1 mouse cellular context compared by ENCODE assay signal in the genomic region with DNA sequence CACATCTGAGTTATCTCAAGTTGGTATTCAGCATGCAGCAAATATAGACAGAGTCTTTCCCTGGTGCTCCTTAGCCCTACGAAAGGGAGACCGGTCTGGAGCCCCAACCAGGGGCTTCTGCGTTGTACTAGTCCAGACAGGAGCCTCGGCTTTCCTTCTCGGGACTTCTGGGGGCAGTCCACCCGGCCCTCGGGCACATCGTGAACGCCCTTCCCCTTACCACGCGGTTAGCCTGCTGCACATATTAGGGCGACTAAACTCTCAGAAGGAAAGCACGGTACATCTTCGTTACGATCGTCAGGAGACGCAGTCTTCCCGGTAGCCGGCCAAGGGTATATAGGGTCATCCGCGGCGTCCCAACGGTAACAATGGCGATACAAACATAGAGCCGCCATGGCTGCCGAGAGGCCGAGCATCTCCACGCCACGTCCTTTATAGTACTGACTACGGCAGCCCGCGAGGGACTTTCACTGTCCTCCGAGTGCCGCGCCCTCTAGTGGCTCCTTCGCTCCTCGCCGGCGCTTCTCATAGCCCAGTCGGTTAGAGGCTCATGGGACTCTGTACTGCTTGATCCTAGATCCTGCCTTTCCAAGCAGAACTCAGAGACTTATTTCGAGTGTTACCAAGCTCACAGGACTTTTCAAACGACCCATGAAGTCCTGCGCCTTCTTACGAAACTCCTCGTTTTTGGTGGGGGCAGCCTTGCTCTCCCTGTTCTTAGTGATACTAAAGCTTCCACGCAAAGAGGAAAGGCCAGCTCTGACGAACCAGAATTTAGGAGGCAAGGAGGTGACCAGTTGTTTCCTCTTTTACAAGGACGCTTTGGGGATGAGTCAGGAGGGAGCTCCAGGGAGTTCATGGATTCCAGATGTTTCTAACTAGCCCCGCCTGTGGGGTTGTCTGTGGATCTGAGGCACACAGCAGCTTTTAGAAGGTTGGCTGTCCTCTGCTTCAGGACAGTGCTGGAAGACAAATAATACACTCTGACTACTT.
A peak's percentile ranks its signal among the peaks of the same experiment; 100 is the strongest.
TF ChIP-seq lines count a peak whose summit lies in the region.

No protein-coding gene starts in this region.

TF ChIP-seq in CH12.LX, 34 proteins besides CTCF, POLR2A, EP300 and RAD21:
- TF ChIP-seq CHD2 (IDR thresholded peaks at IDR 0.05; ENCODE audit: low read length): no peak
- peak; percentile 72 for TF ChIP-seq ELF1 (IDR thresholded peaks at IDR 0.05; ENCODE audit: low read depth, low read length)
- peak; percentile 99 for TF ChIP-seq NELFE (IDR thresholded peaks at IDR 0.05; ENCODE audit: low read depth, low read length)
- peak; percentile 79 for TF ChIP-seq SIN3A (IDR thresholded peaks at IDR 0.05; ENCODE audit: low read length)
- TF ChIP-seq UBTF (IDR thresholded peaks at IDR 0.05; ENCODE audit: low read depth, low read length): no peak
- TF ChIP-seq ETS1 (conservative IDR thresholded peaks at IDR 0.05; ENCODE audit: low read depth, low read length): no peak; the same call in 1 of the 2 replicates
- no peak for TF ChIP-seq MAZ (IDR thresholded peaks at IDR 0.05; ENCODE audit: low read depth, low read length)
- TF ChIP-seq JUN (IDR thresholded peaks at IDR 0.05; ENCODE audit: insufficient read depth, low read depth, low read length): no peak
- TF ChIP-seq JUND (conservative IDR thresholded peaks at IDR 0.05; ENCODE audit: low read depth, low read length): 0 out of 2 replicates have a peak, but pooled peaks have one; percentile 27
- TF ChIP-seq CHD1 (IDR thresholded peaks at IDR 0.05; ENCODE audit: low read depth, low read length): no peak
- TF ChIP-seq HCFC1 (IDR thresholded peaks at IDR 0.05; ENCODE audit: low read depth, low read length): peak; percentile 88
- TF ChIP-seq TBP (conservative IDR thresholded peaks at IDR 0.05; ENCODE audit: low read depth, low read length): peak; percentile 98
- peak; percentile 86 for TF ChIP-seq MAX (IDR thresholded peaks at IDR 0.05; ENCODE audit: low read length)
- peak; percentile 93 for TF ChIP-seq TCF12 (IDR thresholded peaks at IDR 0.05; ENCODE audit: low read depth, low read length)
- no peak for TF ChIP-seq PAX5 (IDR thresholded peaks at IDR 0.05; ENCODE audit: low read length)
- TF ChIP-seq POLR2AphosphoS2 (IDR thresholded peaks at IDR 0.05; ENCODE audit: low read depth, low read length): peak; percentile 76; the same call in 1 of the 2 replicates
- TF ChIP-seq NRF1 (IDR thresholded peaks at IDR 0.05; ENCODE audit: low read depth, low read length): peak; percentile 68
- TF ChIP-seq IRF4 (IDR thresholded peaks at IDR 0.05; ENCODE audit: low read depth, low read length): peak; percentile 66; the same call in 1 of the 2 replicates
- TF ChIP-seq USF1 (IDR thresholded peaks at IDR 0.05; ENCODE audit: low read depth, low read length): no peak
- no peak for TF ChIP-seq BHLHE40 (IDR thresholded peaks at IDR 0.05; ENCODE audit: low read depth, low read length)
- peak; percentile 63; the same call in 1 of the 2 replicates for TF ChIP-seq MEF2A (IDR thresholded peaks at IDR 0.05; ENCODE audit: borderline replicate concordance, low read depth, low read length)
- TF ChIP-seq MXI1 (IDR thresholded peaks at IDR 0.05; ENCODE audit: low read depth, low read length): peak; percentile 69; the same call in 1 of the 2 replicates
- TF ChIP-seq ZMIZ1 (IDR thresholded peaks at IDR 0.05; ENCODE audit: low read depth, low read length): peak; percentile 95
- TF ChIP-seq ZKSCAN1 (IDR thresholded peaks at IDR 0.05; ENCODE audit: borderline replicate concordance, low read depth, low read length): no peak
- TF ChIP-seq MAFK (IDR thresholded peaks at IDR 0.05; ENCODE audit: insufficient replicate concordance, low read length): no peak
- no peak for TF ChIP-seq ZNF384 (IDR thresholded peaks at IDR 0.05; ENCODE audit: low read depth, low read length)
- no peak for TF ChIP-seq RCOR1 (conservative IDR thresholded peaks at IDR 0.05; ENCODE audit: low read depth, low read length)
- TF ChIP-seq USF2 (conservative IDR thresholded peaks at IDR 0.05; ENCODE audit: low read depth, low read length): no peak
- no peak for TF ChIP-seq ZC3H11A (IDR thresholded peaks at IDR 0.05; ENCODE audit: low read depth, low read length)
- no peak for TF ChIP-seq GABPA (IDR thresholded peaks at IDR 0.05; ENCODE audit: insufficient replicate concordance, low read depth, low read length)
- TF ChIP-seq E2F4 (IDR thresholded peaks at IDR 0.05; ENCODE audit: insufficient replicate concordance, low read depth, low read length): no peak
- TF ChIP-seq SMC3 (IDR thresholded peaks at IDR 0.05; ENCODE audit: low read depth, low read length): peak; percentile 35; the same call in 1 of the 2 replicates
- TF ChIP-seq KAT2A (IDR thresholded peaks at IDR 0.05; ENCODE audit: insufficient replicate concordance, low read length): peak; percentile 89; the same call in 1 of the 2 replicates
- TF ChIP-seq MYC (IDR thresholded peaks at IDR 0.05; ENCODE audit: low read depth, low read length): peak; percentile 95; the same call in 1 of the 2 replicates
